Mouse (Mus musculus): ENCODE measurements at regions not wholly inside any gene's neighbourhood (a gene's known extent, or its start where the extent isn't known, plus 50 kb on each side); places are given as distances from the start of the nearest gene placed in this dataset.

DNA sequence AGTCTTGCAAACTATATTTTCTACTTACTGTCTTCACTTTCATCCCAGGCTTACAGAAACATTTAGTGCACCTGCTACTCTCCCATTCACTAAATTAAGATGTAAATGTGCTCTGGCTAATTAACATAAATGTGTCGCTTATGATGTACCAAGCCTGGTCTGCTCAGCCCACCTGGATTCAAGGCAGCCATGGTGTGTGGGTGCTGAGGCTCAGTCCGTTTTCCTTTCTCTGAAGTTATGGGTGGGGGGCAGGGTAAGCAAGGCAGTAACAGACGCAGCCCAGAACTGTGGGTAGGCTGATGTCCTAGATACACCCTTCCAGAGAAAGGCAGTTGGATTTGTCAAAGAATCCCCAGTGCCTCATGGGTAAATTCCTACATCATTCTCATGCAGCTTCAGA, 209.2 kb upstream of the Gm765 start:
- no peaks in the 10 kb centered on the region for H3K27me3 ChIP-seq (ENCODE audit: control insufficient read depth, insufficient read depth, low read length)
- no peaks in the 10 kb centered on the region for H3K36me3 ChIP-seq (replicated peaks; ENCODE audit: control insufficient read depth, insufficient read depth, low read depth)
- no peak overlapping the region for H3K4me2 ChIP-seq (ENCODE audit: low read depth)
- no peak for DNase-seq (ENCODE audit: low read depth in 3 of 3, low spot score in 3 of 3)
- H3K27ac ChIP-seq: no peak overlapping the region
- no peak for ATAC-seq (ENCODE audit: insufficient read depth)
- TF ChIP-seq EP300 (IDR thresholded peaks at IDR 0.05; ENCODE audit: low read depth): no peak
- no peak for TF ChIP-seq CTCF (IDR thresholded peaks at IDR 0.05; ENCODE audit: low read depth)
- no peak overlapping the region for H3K9ac ChIP-seq (replicated peaks)
- no peak overlapping the region for H3K4me3 ChIP-seq (ENCODE audit: insufficient read depth in 1 of 2, low read depth in 2 of 2, low read length in 2 of 2)
- no peaks in the 10 kb centered on the region for H3K4me1 ChIP-seq (replicated peaks; ENCODE audit: control insufficient read depth in 2 of 2, insufficient read depth in 2 of 2, low read length in 1 of 2)
- no peaks in the 10 kb centered on the region for H3K9me3 ChIP-seq (ENCODE audit: control insufficient read depth, low read length)
- WGBS (ENCODE audit: insufficient replicate concordance): 60% methylated on average over 3 of the region's 3 CpGs

DNA sequence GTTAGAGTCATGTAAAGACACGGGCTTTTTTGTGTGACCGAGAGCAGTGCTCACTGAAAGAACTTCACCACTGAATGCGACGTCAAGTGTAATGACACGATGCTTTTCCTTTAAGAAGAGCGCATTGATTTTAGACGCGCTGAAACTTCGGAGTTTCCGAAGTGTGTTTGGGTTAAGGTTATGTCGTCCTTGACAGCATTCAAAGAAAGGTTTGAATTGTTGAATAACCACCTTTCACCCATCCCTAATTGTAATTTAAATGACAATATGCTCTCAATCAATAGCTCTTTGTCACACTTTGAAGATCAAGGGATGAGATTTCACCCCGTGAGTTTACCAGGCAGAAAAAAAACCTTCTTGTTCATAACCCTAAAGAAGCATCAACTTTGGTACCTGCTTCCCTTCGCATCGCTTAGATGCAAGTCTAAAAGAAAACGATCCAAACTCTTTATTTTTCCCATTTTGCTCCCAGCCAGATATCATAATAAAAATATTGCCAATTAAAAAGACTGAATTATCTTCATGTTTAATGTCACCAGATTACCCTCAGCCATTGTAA, 184.4 kb upstream of the Gm765 start:
- 61% methylated on average over 15 of the region's 15 CpGs for WGBS (ENCODE audit: insufficient replicate concordance)

DNA sequence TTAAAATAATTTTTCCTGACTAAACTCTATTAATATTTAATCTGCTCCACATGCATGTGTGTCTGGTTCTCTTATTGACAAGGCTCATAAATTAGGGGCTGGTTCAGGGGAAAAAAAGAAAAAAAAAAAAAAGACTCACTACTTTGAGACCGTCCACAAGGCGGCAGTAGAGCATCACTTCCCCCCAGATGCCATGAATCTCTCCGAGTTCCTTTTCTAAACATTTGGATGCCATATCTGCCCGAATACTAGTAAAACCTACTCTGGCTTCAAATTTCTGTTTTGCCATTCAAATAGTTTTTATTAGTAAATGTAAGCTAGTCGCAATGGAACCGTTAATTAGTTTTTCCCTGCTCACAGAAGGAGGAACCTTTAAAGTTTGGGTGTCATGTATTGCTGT, 182.7 kb upstream of the Gm765 start:
- Histone ChIP-seq H3K27me3 (ENCODE audit: control insufficient read depth, insufficient read depth, low read length) (no peaks in the 10 kb centered on the region), H3K27ac (no peak overlapping the region), H3K4me2 (ENCODE audit: low read depth) (no peak overlapping the region), H3K9me3 (ENCODE audit: control insufficient read depth, low read length) (no peaks in the 10 kb centered on the region), H3K9ac (replicated peaks) (no peak overlapping the region), H3K4me1 (replicated peaks; ENCODE audit: control insufficient read depth in 2 of 2, insufficient read depth in 2 of 2, low read length in 1 of 2) (no peaks in the 10 kb centered on the region), H3K36me3 (replicated peaks; ENCODE audit: control insufficient read depth, insufficient read depth, low read depth) (no peaks in the 10 kb centered on the region), H3K4me3 (ENCODE audit: insufficient read depth in 1 of 2, low read depth in 2 of 2, low read length in 2 of 2) (no peak overlapping the region)
- 8% methylated on average over 6 of the region's 6 CpGs for WGBS (ENCODE audit: insufficient replicate concordance)
- TF ChIP-seq EP300 (IDR thresholded peaks at IDR 0.05; ENCODE audit: low read depth) (no peak), CTCF (IDR thresholded peaks at IDR 0.05; ENCODE audit: low read depth) (peak; percentile 60)
- DNase-seq (ENCODE audit: low read depth in 3 of 3, low spot score in 3 of 3) (no peak), ATAC-seq (ENCODE audit: insufficient read depth) (no peak)

More for the DNA sequence above, 184.4 kb upstream of the Gm765 start:
- H3K27ac ChIP-seq: no peak overlapping the region
- H3K4me1 ChIP-seq (replicated peaks; ENCODE audit: control insufficient read depth in 2 of 2, insufficient read depth in 2 of 2, low read length in 1 of 2): no peaks in the 10 kb centered on the region
- no peaks in the 10 kb centered on the region for H3K27me3 ChIP-seq (ENCODE audit: control insufficient read depth, insufficient read depth, low read length)
- H3K9ac ChIP-seq (replicated peaks): no peak overlapping the region
- TF ChIP-seq CTCF (IDR thresholded peaks at IDR 0.05; ENCODE audit: low read depth): no peak
- no peak for TF ChIP-seq EP300 (IDR thresholded peaks at IDR 0.05; ENCODE audit: low read depth)
- no peak overlapping the region for H3K4me2 ChIP-seq (ENCODE audit: low read depth)
- no peak for ATAC-seq (ENCODE audit: insufficient read depth)
- no peak overlapping the region for H3K4me3 ChIP-seq (ENCODE audit: insufficient read depth in 1 of 2, low read depth in 2 of 2, low read length in 2 of 2)
- no peaks in the 10 kb centered on the region for H3K36me3 ChIP-seq (replicated peaks; ENCODE audit: control insufficient read depth, insufficient read depth, low read depth)
- no peak for DNase-seq (ENCODE audit: low read depth in 3 of 3, low spot score in 3 of 3)
- H3K9me3 ChIP-seq (ENCODE audit: control insufficient read depth, low read length): no peaks in the 10 kb centered on the region

DNA sequence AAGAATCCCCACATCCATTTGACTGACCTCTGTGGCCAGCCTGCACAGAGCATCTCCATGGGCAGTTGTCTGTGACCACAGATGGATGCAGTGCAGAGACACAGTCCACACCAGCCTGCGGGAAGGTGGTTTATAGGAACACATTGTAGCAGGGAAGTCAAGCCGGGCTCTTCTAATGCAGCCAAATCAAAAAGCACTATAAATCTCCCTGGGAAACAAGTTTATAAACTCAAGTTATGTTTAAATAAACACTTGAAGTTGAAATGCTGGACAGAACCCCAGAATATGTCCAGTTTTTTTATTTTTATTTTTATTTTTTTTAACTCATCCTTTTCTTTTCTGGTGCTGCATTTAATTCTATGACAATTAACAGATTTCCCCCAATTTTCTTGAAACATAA, 182.1 kb upstream of the Gm765 start:
- ATAC-seq (ENCODE audit: insufficient read depth) (no peak), DNase-seq (ENCODE audit: low read depth in 3 of 3, low spot score in 3 of 3) (no peak)
- Histone ChIP-seq H3K4me2 (ENCODE audit: low read depth) (no peak overlapping the region), H3K9me3 (ENCODE audit: control insufficient read depth, low read length) (no peaks in the 10 kb centered on the region), H3K27me3 (ENCODE audit: control insufficient read depth, insufficient read depth, low read length) (no peaks in the 10 kb centered on the region), H3K36me3 (replicated peaks; ENCODE audit: control insufficient read depth, insufficient read depth, low read depth) (no peaks in the 10 kb centered on the region), H3K4me3 (ENCODE audit: insufficient read depth in 1 of 2, low read depth in 2 of 2, low read length in 2 of 2) (no peak overlapping the region), H3K27ac (no peak overlapping the region), H3K9ac (replicated peaks) (no peak overlapping the region), H3K4me1 (replicated peaks; ENCODE audit: control insufficient read depth in 2 of 2, insufficient read depth in 2 of 2, low read length in 1 of 2) (no peaks in the 10 kb centered on the region)
- TF ChIP-seq EP300 (IDR thresholded peaks at IDR 0.05; ENCODE audit: low read depth) (no peak), CTCF (IDR thresholded peaks at IDR 0.05; ENCODE audit: low read depth) (no peak)
- WGBS (ENCODE audit: insufficient replicate concordance): 73% methylated on average over 2 of the region's 2 CpGs

DNA sequence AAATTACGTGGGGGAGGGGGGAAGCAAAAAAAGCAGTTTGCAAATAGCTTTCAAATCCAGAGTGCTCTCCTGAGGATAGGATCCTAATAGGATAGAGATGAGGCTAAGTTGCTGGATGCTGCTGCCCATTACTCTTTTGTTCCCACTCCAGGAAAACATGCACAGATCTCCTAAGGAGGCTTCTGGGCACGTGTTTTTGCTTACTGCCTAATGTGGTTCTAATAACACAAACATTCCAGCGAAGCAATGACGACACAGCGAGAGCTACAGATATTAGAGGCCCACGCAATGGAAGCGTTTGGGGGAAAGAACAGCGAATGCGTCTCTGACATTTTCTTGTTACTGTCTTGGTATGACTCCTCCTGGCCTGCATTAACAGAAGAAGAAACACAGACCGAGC, 179.0 kb upstream of the Gm765 start:
- 66% methylated on average over 10 of the region's 10 CpGs for WGBS (ENCODE audit: insufficient replicate concordance)

More for the DNA sequence above, 179.0 kb upstream of the Gm765 start:
- Histone ChIP-seq H3K27ac (no peak overlapping the region), H3K9ac (replicated peaks) (no peak overlapping the region), H3K27me3 (ENCODE audit: control insufficient read depth, insufficient read depth, low read length) (no peaks in the 10 kb centered on the region), H3K36me3 (replicated peaks; ENCODE audit: control insufficient read depth, insufficient read depth, low read depth) (no peaks in the 10 kb centered on the region), H3K4me1 (replicated peaks; ENCODE audit: control insufficient read depth in 2 of 2, insufficient read depth in 2 of 2, low read length in 1 of 2) (no peaks in the 10 kb centered on the region), H3K9me3 (ENCODE audit: control insufficient read depth, low read length) (no peaks in the 10 kb centered on the region), H3K4me2 (ENCODE audit: low read depth) (no peak overlapping the region), H3K4me3 (ENCODE audit: insufficient read depth in 1 of 2, low read depth in 2 of 2, low read length in 2 of 2) (no peak overlapping the region)
- DNase-seq (ENCODE audit: low read depth in 3 of 3, low spot score in 3 of 3) (no peak), ATAC-seq (ENCODE audit: insufficient read depth) (no peak)
- TF ChIP-seq CTCF (IDR thresholded peaks at IDR 0.05; ENCODE audit: low read depth) (no peak), EP300 (IDR thresholded peaks at IDR 0.05; ENCODE audit: low read depth) (no peak)

Data from liver, embryonic 14.5 days (tissue).